Mouse (Mus musculus) heart, postnatal 0 days (tissue): ENCODE data around the gene Mep1a. TPM values are rescaled to one million over a fixed set of nuclear protein-coding genes. Genes with fewer than 3 reads are reported as not detected.
"Not testable (repeated sequence)": the region's sequence is repeated elsewhere in the genome, so short reads cannot be mapped to it uniquely, and the experiment has no call there.

ENCODE experiments used
- ATAC-seq: fragments of 200-750 bp; cut with Nextera tagmentation; 2 replicates; pipeline ENCODE4 v1.8.0; 2017; ENCODE audit warnings: low read depth, moderate number of reproducible peaks, moderate library complexity; ENCODE audit not compliant: insufficient read depth
- DNase-seq: peaks from one replicate; pipeline ENCODE4 v3.0.0-alpha.2; 2016; ENCODE audit warnings: low spot score
- H3K27ac ChIP-seq: fragments of 300-500 bp; sonication (generic); 2 replicates; pipeline ENCODE4 v1.5.1; 2014; ENCODE audit warnings: low read depth, mild to moderate bottlenecking
- H3K27me3 ChIP-seq: fragments of 300-500 bp; sonication (generic); 2 replicates; pipeline ENCODE4 v1.6.1; 2014; ENCODE audit warnings: low read length, mixed read lengths; ENCODE audit not compliant: control insufficient read depth, insufficient read depth
- H3K36me3 ChIP-seq: fragments of 300-500 bp; sonication (generic); replicated peaks from 2 replicates; pipeline ENCODE4 v1.6.1; 2014; ENCODE audit warnings: low read length, mixed read lengths; ENCODE audit not compliant: control insufficient read depth, insufficient read depth
- H3K4me1 ChIP-seq: fragments of 300-500 bp; sonication (generic); 2 replicates; pipeline ENCODE4 v1.6.1; 2014; ENCODE audit warnings: antibody characterized with exemption; ENCODE audit not compliant: control insufficient read depth, insufficient read depth
- H3K4me2 ChIP-seq: fragments of 300-500 bp; sonication (generic); 2 replicates; pipeline ENCODE4 v1.6.1; 2014; ENCODE audit warnings: low read depth, mild to moderate bottlenecking, low read length, moderate library complexity
- H3K4me3 ChIP-seq: fragments of 300-500 bp; sonication (generic); 2 replicates; pipeline ENCODE4 v1.5.1; 2014; ENCODE audit warnings: low read depth, low read length
- H3K9ac ChIP-seq: fragments of 300-500 bp; sonication (generic); replicated peaks from 2 replicates; pipeline ENCODE4 v1.6.1; 2014; ENCODE audit warnings: low read depth, low read length, mixed read lengths
- H3K9me3 ChIP-seq: fragments of 300-500 bp; sonication (generic); replicated peaks from 2 replicates; pipeline ENCODE4 v1.6.1; 2016; ENCODE audit warnings: low read length; ENCODE audit not compliant: control insufficient read depth
- CTCF ChIP-seq: IDR thresholded peaks from 2 replicates; pipeline ENCODE4 v1.5.1; 2016; ENCODE audit warnings: antibody characterized with exemption, control low read depth, low read depth
- EP300 ChIP-seq: IDR thresholded peaks from 2 replicates; pipeline ENCODE4 v1.6.1; 2016; ENCODE audit warnings: antibody characterized with exemption, low read depth
- WGBS: fragments of 180-500 bp; shearing (Covaris S2); extraction: QIAGEN DNeasy Blood & Tissue Kit; methylation state at CpG from one replicate; pipeline ENCODE4 v1.1.7; 2014; 5-methylcytosine and 5-hydroxymethylcytosine counted together
- polyA plus RNA-seq: library from polyadenylated mRNA; unstranded; fragments of >200 nt; fragmentation: Nextera tagmentation; extraction: Ambion mirVana; gene quantifications from 2 replicates; pipeline ENCODE4 v1.2.1, GENCODE M21; 2015
- total RNA-seq: library from RNA; depleted of rRNA; stranded (reverse); fragments of >200 nt; gene quantifications from 2 replicates; pipeline ENCODE4 v1.2.3, GENCODE M21; 2014; ENCODE audit warnings: low replicate concordance; rRNA removed

Gene Mep1a
- total RNA-seq = not detected in 2 replicates
- polyA plus RNA-seq = not detected in 2 replicates

DNA sequence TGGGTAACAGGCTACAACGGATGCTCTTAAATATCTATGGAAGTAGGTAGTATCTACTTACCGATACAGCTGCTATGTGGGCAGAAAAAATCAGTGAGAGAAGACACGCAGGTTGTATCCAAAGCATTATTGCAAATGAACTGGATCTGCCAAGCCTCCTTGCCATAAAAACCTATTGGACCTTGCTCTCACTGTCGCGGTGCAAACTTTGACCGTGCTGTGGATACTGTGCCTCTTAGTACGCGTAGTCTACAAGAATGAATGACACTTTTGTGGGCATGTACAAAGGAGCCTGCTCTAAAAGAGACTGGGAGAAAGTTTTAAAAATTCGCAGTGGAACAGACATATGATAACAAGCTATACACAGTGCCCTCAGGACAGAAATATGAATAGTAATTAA is at the start of gene Mep1a:
Mep1a (minus strand) TSS at position 221 of the 400 bp plus-strand sequence.
- H3K36me3 ChIP-seq = no peaks in the 10 kb centered on the region
- 88% methylated on average over 9 of the region's 9 CpGs for WGBS

GRCm38 (mm10) chr17:43551122-43551630 is 48.6 kb upstream of the Mep1a start:
- no peak overlapping the region for H3K4me2 ChIP-seq
- DNase-seq = no peak
- peaks cover 10% of the 10 kb centered on the region for H3K4me1 ChIP-seq
- ATAC-seq = no peak
- H3K9ac ChIP-seq = no peak overlapping the region
- H3K27me3 ChIP-seq = no peaks in the 10 kb centered on the region
- no peaks in the 10 kb centered on the region for H3K36me3 ChIP-seq
- WGBS = 36% methylated on average over 3 of the region's 3 CpGs
- H3K9me3 ChIP-seq = no peaks in the 10 kb centered on the region
- no peak overlapping the region for H3K4me3 ChIP-seq
- TF ChIP-seq EP300 (no peak), CTCF (no peak)
- no peak overlapping the region for H3K27ac ChIP-seq

More for the DNA sequence above, at the start of gene Mep1a:
- Histone ChIP-seq H3K9me3 (no peaks in the 10 kb centered on the region), H3K27ac (no peak within 1 kb of the TSS), H3K4me1 (no peaks in the 10 kb centered on the region), H3K4me3 (no peak within 1 kb of the TSS), H3K9ac (no peak within 1 kb of the TSS), H3K4me2 (no peak within 1 kb of the TSS), H3K27me3 (no peaks in the 10 kb centered on the region)
- DNase-seq = no peak
- TF ChIP-seq EP300 (no peak), CTCF (no peak)
- ATAC-seq = no peak

GRCm38 (mm10) chr17:43544040-43544439 is 41.4 kb upstream of the Mep1a start:
- Histone ChIP-seq H3K36me3 (no peaks in the 10 kb centered on the region), H3K27ac (no peak overlapping the region), H3K4me3 (no peak overlapping the region), H3K27me3 (no peaks in the 10 kb centered on the region), H3K9ac (no peak overlapping the region), H3K9me3 (no peaks in the 10 kb centered on the region), H3K4me2 (no peak overlapping the region), H3K4me1 (no peaks in the 10 kb centered on the region)
- no peak for DNase-seq
- ATAC-seq = no peak
- WGBS = 70% methylated on average over 4 of the region's 4 CpGs
- TF ChIP-seq CTCF (no peak), EP300 (no peak)

DNA sequence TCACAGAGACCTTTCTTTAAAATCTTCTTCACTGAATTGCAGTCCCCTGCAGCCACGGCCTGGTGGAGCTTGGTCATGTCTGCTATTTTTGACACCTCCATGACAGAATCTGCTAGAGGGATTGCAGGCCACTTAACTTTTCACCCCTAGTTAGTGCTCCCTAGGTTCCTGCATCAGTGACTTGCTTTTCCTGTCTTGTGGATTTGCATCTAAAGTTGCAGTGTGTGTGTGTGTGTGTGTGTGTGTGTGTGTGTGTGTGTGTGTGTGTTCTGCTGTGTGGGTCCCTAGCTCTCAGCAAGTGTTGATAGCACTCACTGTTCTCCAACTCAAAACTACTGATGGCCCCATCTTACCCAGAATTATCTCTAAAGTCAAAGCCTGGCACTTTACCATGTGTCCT is 40.9 kb upstream of the Mep1a start, which contains the start of gene Ankrd66:
Ankrd66 (minus strand) TSS at position 101 of the 400 bp plus-strand sequence.
- no peak within 1 kb of the TSS for H3K9ac ChIP-seq
- TF ChIP-seq CTCF (no peak), EP300 (no peak)
- no peak within 1 kb of the TSS for H3K4me3 ChIP-seq
- ATAC-seq = no peak
- H3K4me2 ChIP-seq = no peak within 1 kb of the TSS
- H3K36me3 ChIP-seq = no peaks in the 10 kb centered on the region
- 16% methylated on average over 1 of the region's 1 CpGs for WGBS
- H3K27ac ChIP-seq = no peak within 1 kb of the TSS
- no peaks in the 10 kb centered on the region for H3K9me3 ChIP-seq
- DNase-seq = no peak
- no peaks in the 10 kb centered on the region for H3K4me1 ChIP-seq
- no peaks in the 10 kb centered on the region for H3K27me3 ChIP-seq

GRCm38 (mm10) chr17:43538767-43539166 is 36.2 kb upstream of the Mep1a start:
- Histone ChIP-seq H3K4me2 (no peak overlapping the region), H3K27ac (no peak overlapping the region), H3K4me1 (no peaks in the 10 kb centered on the region), H3K4me3 (no peak overlapping the region), H3K36me3 (no peaks in the 10 kb centered on the region), H3K27me3 (no peaks in the 10 kb centered on the region), H3K9ac (no peak overlapping the region), H3K9me3 (no peaks in the 10 kb centered on the region)
- no peak for DNase-seq
- no peak for TF ChIP-seq EP300
- TF ChIP-seq CTCF = no peak
- no peak for ATAC-seq
- whole genome bisulfite sequencing = 76% methylated on average over 3 of the region's 3 CpGs

- H3K9ac ChIP-seq, ATAC-seq, H3K27me3 ChIP-seq, H3K4me3 ChIP-seq, H3K9me3 ChIP-seq, DNase-seq, H3K4me2 ChIP-seq, H3K27ac ChIP-seq, H3K36me3 ChIP-seq, H3K4me1 ChIP-seq: not testable (repeated sequence)
- 83% methylated on average over 6 of the region's 6 CpGs for WGBS
Measured at GRCm38 (mm10) chr17:43536841-43537240, 34.2 kb upstream of the Mep1a start.
